Mouse (Mus musculus): ENCODE measurements around the gene Nwd1. TPM values are rescaled to one million over a fixed set of nuclear protein-coding genes. Genes with fewer than 3 reads are reported as not detected.
"Not testable (repeated sequence)": the region's sequence is repeated elsewhere in the genome, so short reads cannot be mapped to it uniquely, and the experiment has no call there.

Gene Nwd1
- polyA plus RNA-seq, 1 experiment from 2014 or later, result not detected

DNA sequence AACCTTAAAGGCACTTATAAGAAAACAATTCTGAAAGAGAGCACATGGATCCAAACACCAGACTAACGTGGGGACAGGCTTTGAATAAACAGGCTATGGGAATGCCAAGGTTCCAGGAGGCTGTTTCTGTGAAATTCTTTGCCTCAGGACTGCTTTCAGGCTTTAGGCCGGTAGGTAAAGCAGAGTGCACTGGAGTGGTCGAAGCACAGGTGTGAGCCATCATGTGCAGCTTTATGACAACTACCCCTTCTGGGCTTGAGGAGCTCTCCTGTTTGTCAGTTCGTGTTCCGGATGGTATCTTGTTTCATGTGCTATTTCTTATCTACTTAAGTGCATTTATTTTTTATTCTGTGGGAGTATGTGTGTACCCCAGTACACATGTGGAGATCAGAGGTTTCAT lies 30.8 kb downstream of the Nwd1 start:
- 22% methylated on average over 5 of the region's 5 CpGs for WGBS
- H3K4me1 ChIP-seq (ENCODE audit: insufficient read depth), result no peaks in the 10 kb centered on the region
- ATAC-seq (ENCODE audit: insufficient read depth) (no peak), DNase-seq (no peak)
- H3K27ac ChIP-seq (ENCODE audit: low read depth), result no peak overlapping the region
- no peak overlapping the region for H3K9ac ChIP-seq
- H3K4me2 ChIP-seq, result no peak overlapping the region
- H3K9me3 ChIP-seq (ENCODE audit: low read depth, low read length), result no peaks in the 10 kb centered on the region
- no peaks in the 10 kb centered on the region for H3K36me3 ChIP-seq (ENCODE audit: insufficient read depth)
- no peak overlapping the region for H3K4me3 ChIP-seq (ENCODE audit: low read depth, low read length)
- no peaks in the 10 kb centered on the region for H3K27me3 ChIP-seq (ENCODE audit: insufficient read depth, low read length)
- TF ChIP-seq CTCF (IDR thresholded peaks at IDR 0.05; ENCODE audit: low read depth), result no peak

- no peaks in the 10 kb centered on the region for H3K9me3 ChIP-seq (ENCODE audit: low read depth, low read length)
- ATAC-seq (ENCODE audit: insufficient read depth) (no peak), DNase-seq (peak; percentile 81)
- H3K27me3 ChIP-seq (ENCODE audit: insufficient read depth, low read length), result no peaks in the 10 kb centered on the region
- no peak overlapping the region for H3K9ac ChIP-seq
- no peak overlapping the region for H3K4me3 ChIP-seq (ENCODE audit: low read depth, low read length)
- H3K27ac ChIP-seq (ENCODE audit: low read depth), result no peak overlapping the region
- no peaks in the 10 kb centered on the region for H3K4me1 ChIP-seq (ENCODE audit: insufficient read depth)
- H3K4me2 ChIP-seq, result no peak overlapping the region
- peak; percentile 84 for TF ChIP-seq CTCF (IDR thresholded peaks at IDR 0.05; ENCODE audit: low read depth)
- 7% methylated on average over 3 of the region's 3 CpGs for WGBS
- no peaks in the 10 kb centered on the region for H3K36me3 ChIP-seq (ENCODE audit: insufficient read depth)
Observed at GRCm38 (mm10) chr8:72680133-72680532, 33.6 kb downstream of the Nwd1 start.

- no peak overlapping the region for H3K4me2 ChIP-seq
- H3K36me3 ChIP-seq (ENCODE audit: insufficient read depth), result no peaks in the 10 kb centered on the region
- H3K27me3 ChIP-seq (ENCODE audit: insufficient read depth, low read length), result no peaks in the 10 kb centered on the region
- no peak overlapping the region for H3K27ac ChIP-seq (ENCODE audit: low read depth)
- H3K4me3 ChIP-seq (ENCODE audit: low read depth, low read length), result no peak overlapping the region
- H3K9me3 ChIP-seq (ENCODE audit: low read depth, low read length), result no peaks in the 10 kb centered on the region
- H3K9ac ChIP-seq, result no peak overlapping the region
- ATAC-seq (ENCODE audit: insufficient read depth) (no peak), DNase-seq (no peak)
- no peak for TF ChIP-seq CTCF (IDR thresholded peaks at IDR 0.05; ENCODE audit: low read depth)
- 75% methylated on average over 4 of the region's 4 CpGs for WGBS
- no peaks in the 10 kb centered on the region for H3K4me1 ChIP-seq (ENCODE audit: insufficient read depth)
Observed at GRCm38 (mm10) chr8:72682051-72682687, 35.7 kb downstream of the Nwd1 start.

GRCm38 (mm10) chr8:72683010-72683521 lies 36.6 kb downstream of the Nwd1 start:
- ATAC-seq (ENCODE audit: insufficient read depth) (0 out of 2 replicates have a peak, but pooled peaks have one; percentile 38), DNase-seq (no peak)
- H3K4me1 ChIP-seq (ENCODE audit: insufficient read depth), result no peaks in the 10 kb centered on the region
- no peak overlapping the region for H3K4me2 ChIP-seq
- no peak for TF ChIP-seq CTCF (IDR thresholded peaks at IDR 0.05; ENCODE audit: low read depth)
- no peak overlapping the region for H3K27ac ChIP-seq (ENCODE audit: low read depth)
- no peaks in the 10 kb centered on the region for H3K9me3 ChIP-seq (ENCODE audit: low read depth, low read length)
- H3K9ac ChIP-seq, result no peak overlapping the region
- 33% methylated on average over 2 of the region's 2 CpGs for WGBS
- H3K4me3 ChIP-seq (ENCODE audit: low read depth, low read length), result no peak overlapping the region
- no peaks in the 10 kb centered on the region for H3K27me3 ChIP-seq (ENCODE audit: insufficient read depth, low read length)
- no peaks in the 10 kb centered on the region for H3K36me3 ChIP-seq (ENCODE audit: insufficient read depth)

GRCm38 (mm10) chr8:72683572-72684099 lies 37.1 kb downstream of the Nwd1 start:
- not testable (repeated sequence) for H3K4me2 ChIP-seq; H3K9ac ChIP-seq; H3K27me3 ChIP-seq (ENCODE audit: insufficient read depth, low read length); H3K4me1 ChIP-seq (ENCODE audit: insufficient read depth); ATAC-seq (ENCODE audit: insufficient read depth); DNase-seq; H3K9me3 ChIP-seq (ENCODE audit: low read depth, low read length); H3K27ac ChIP-seq (ENCODE audit: low read depth); H3K4me3 ChIP-seq (ENCODE audit: low read depth, low read length); H3K36me3 ChIP-seq (ENCODE audit: insufficient read depth)
- WGBS, result 76% methylated on average over 5 of the region's 5 CpGs

DNA sequence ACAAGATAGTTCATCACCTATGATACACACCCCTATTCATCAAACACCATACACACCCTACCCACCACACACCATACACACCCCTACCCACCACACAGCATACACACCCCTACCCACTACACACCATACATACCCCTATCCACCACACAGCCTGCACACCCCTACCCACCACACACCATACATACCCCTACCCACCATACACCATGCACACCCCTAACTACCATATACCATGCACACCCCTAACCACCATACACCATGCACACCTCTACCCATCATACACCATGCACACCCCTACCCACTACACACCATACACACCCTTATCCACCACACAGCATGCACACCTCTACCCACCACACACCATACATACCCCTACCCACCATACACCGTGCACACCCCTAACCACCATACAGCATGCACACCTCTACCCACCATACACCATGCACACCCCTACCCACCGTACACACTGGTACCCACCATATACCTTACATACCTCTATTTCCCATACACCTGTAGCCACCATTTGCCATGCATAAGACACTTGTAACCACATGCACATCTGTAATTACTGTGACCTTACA lies 51.9 kb downstream of the Nwd1 start:
- Histone ChIP-seq H3K4me3 (ENCODE audit: low read depth, low read length) (no peak overlapping the region), H3K4me2 (no peak overlapping the region), H3K4me1 (ENCODE audit: insufficient read depth) (no peaks in the 10 kb centered on the region), H3K27ac (ENCODE audit: low read depth) (no peak overlapping the region), H3K36me3 (ENCODE audit: insufficient read depth) (no peaks in the 10 kb centered on the region), H3K27me3 (ENCODE audit: insufficient read depth, low read length) (no peaks in the 10 kb centered on the region), H3K9ac (no peak overlapping the region), H3K9me3 (ENCODE audit: low read depth, low read length) (no peaks in the 10 kb centered on the region)
- WGBS, result 95% methylated on average over 2 of the region's 2 CpGs
- DNase-seq (no peak), ATAC-seq (ENCODE audit: insufficient read depth) (no peak)
- no peak for TF ChIP-seq CTCF (IDR thresholded peaks at IDR 0.05; ENCODE audit: low read depth)

DNA sequence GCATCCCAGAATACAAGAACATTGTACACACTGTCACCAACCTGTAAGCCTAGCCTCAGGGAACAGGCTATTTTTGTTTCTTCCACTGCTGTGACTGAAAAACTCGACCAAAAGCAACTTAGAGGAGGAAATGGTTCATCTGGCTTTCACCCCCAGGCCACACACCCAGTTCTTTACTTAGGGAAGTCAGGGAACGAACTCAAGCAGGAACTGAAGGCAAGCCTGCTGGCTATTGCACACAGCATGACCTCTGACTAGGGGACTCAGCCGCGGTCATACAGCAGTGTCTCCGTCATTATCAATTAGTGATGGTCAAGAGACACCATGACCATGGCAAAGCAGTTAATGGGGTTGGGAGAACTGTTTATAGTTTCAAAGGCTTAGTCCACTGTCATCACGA lies 66.1 kb downstream of the Nwd1 start:
- Histone ChIP-seq H3K36me3 (ENCODE audit: insufficient read depth) (no peaks in the 10 kb centered on the region), H3K4me2 (no peak overlapping the region), H3K4me3 (ENCODE audit: low read depth, low read length) (no peak overlapping the region), H3K27ac (ENCODE audit: low read depth) (no peak overlapping the region), H3K9ac (no peak overlapping the region), H3K4me1 (ENCODE audit: insufficient read depth) (no peaks in the 10 kb centered on the region), H3K9me3 (ENCODE audit: low read depth, low read length) (no peaks in the 10 kb centered on the region), H3K27me3 (ENCODE audit: insufficient read depth, low read length) (no peaks in the 10 kb centered on the region)
- 61% methylated on average over 6 of the region's 6 CpGs for WGBS
- TF ChIP-seq CTCF (IDR thresholded peaks at IDR 0.05; ENCODE audit: low read depth), result no peak
- DNase-seq (no peak), ATAC-seq (ENCODE audit: insufficient read depth) (no peak)
